Mouse (Mus musculus) adrenal gland, postnatal 10 days (tissue): Measurements from ENCODE around the gene Gimap1. TPM values are rescaled to one million over a fixed set of nuclear protein-coding genes. Genes with fewer than 3 reads are reported as not detected.

Source experiments
- total RNA-seq, 2 experiments: library from RNA; stranded (reverse); gene quantifications; 2 replicates each; pipeline ENCODE4 v1.2.3; 2021

The Gimap1 gene
- total RNA-seq, 2 experiments from 2014 or later = 18.7 to 24.2 TPM

Other genes with a start within 250 kb of the Gimap1 start
- 10 to 100 TPM; 35.9 to 42.8 TPM for gene Atp6v0e2, start 201.4 kb upstream of the Gimap1 start, total RNA-seq
- gene Lrrc61, start 184.3 kb upstream of the Gimap1 start, total RNA-seq = 10 to 100 TPM; 25.1 to 27.3 TPM
- 100 to 1,000 TPM; 198 to 328 TPM for gene Rarres2, start 166.3 kb upstream of the Gimap1 start, total RNA-seq
- gene Gm45021, start 149.4 kb upstream of the Gimap1 start, total RNA-seq = not detected
- 10 to 100 TPM; 37.6 to 42.0 TPM for gene Repin1, start 145.2 kb upstream of the Gimap1 start, total RNA-seq
- gene Gm44965, start 145.1 kb upstream of the Gimap1 start, total RNA-seq = 1 to 10 TPM in 1 of 2 experiments, not detected in 1; 1.3 TPM
- 1 to 10 TPM; 6.1 to 6.2 TPM for gene Zfp775, start 137.0 kb upstream of the Gimap1 start, total RNA-seq
- 1 to 10 TPM; 1.7 to 3.6 TPM for gene AI854703, start 112.3 kb upstream of the Gimap1 start, total RNA-seq
- gene Gimap8, start 91.8 kb upstream of the Gimap1 start, total RNA-seq = 10 to 100 TPM; 11.7 to 14.8 TPM
- 1 to 10 TPM; 9.0 TPM for gene Gimap9, start 62.9 kb upstream of the Gimap1 start, total RNA-seq
- gene Gimap4, start 54.5 kb upstream of the Gimap1 start, total RNA-seq = 10 to 100 TPM; 50.2 to 52.8 TPM
- 10 to 100 TPM; 70.8 to 75.9 TPM for gene Gimap6, start 30.8 kb upstream of the Gimap1 start, total RNA-seq
- gene Gm28053, start 20.4 kb upstream of the Gimap1 start, total RNA-seq = 10 to 100 TPM in 1 of 2 experiments, 1 to 10 TPM in 1; 9.1 to 10.3 TPM
- 1 to 10 TPM in 1 of 2 experiments, under 1 TPM in 1; 0.96 to 1.6 TPM for gene Gimap7, start 20.4 kb upstream of the Gimap1 start, total RNA-seq
- gene Gimap5, start 7.1 kb downstream of the Gimap1 start, total RNA-seq = 10 to 100 TPM; 14.2 to 19.5 TPM
- 1 to 10 TPM; 4.5 to 5.4 TPM for gene Gimap3, start 31.8 kb downstream of the Gimap1 start, total RNA-seq
- 100 to 1,000 TPM; 138 to 148 TPM for gene Tmem176a, start 101.9 kb downstream of the Gimap1 start, total RNA-seq
- 100 to 1,000 TPM; 280 to 302 TPM for gene Tmem176b, start 102.4 kb downstream of the Gimap1 start, total RNA-seq
- gene Aoc1, start 133.8 kb downstream of the Gimap1 start, total RNA-seq = not detected
- gene 1600015I10Rik, start 190.8 kb downstream of the Gimap1 start, total RNA-seq = under 1 TPM in 1 of 2 experiments, not detected in 1; 0.12 TPM
- gene Doxl2, start 235.9 kb downstream of the Gimap1 start, total RNA-seq = not detected
- gene Svs1, start 247.8 kb downstream of the Gimap1 start, total RNA-seq = not detected